Mouse (Mus musculus) embryo, embryonic 11 days (tissue): ENCODE results near the gene Grap.
A peak's percentile ranks its signal among the peaks of the same experiment; 100 is the strongest.

Experiments used
- DNase-seq: peaks from one replicate; pipeline ENCODE4 v3.0.0-alpha.2; 2015

Gene Grap

GRCm38 (mm10) chr11:61659011-61659858 lies 6.2 kb downstream of the Grap start:
- DNase-seq: no peak

GRCm38 (mm10) chr11:61660001-61660400 lies 6.9 kb downstream of the Grap start:
- DNase-seq: no peak

GRCm38 (mm10) chr11:61660806-61661392 lies 7.8 kb downstream of the Grap start:
- DNase-seq: no peak

GRCm38 (mm10) chr11:61662189-61662588 lies 9.1 kb downstream of the Grap start:
- no peak for DNase-seq

- DNase-seq: no peak
These were observed 12.3 kb downstream of the Grap start for GRCm38 (mm10) chr11:61665401-61665800.

- DNase-seq: peak; percentile 78
These were observed 13.1 kb downstream of the Grap start for GRCm38 (mm10) chr11:61665991-61666799.

- DNase-seq: no peak
These were observed 14.2 kb downstream of the Grap start for GRCm38 (mm10) chr11:61667248-61667647.

- no peak for DNase-seq
These were observed 14.7 kb downstream of the Grap start for GRCm38 (mm10) chr11:61667782-61668181.

GRCm38 (mm10) chr11:61669492-61670490 lies 16.7 kb downstream of the Grap start:
- no peak for DNase-seq

- peak; percentile 31 for DNase-seq
These were observed 18.8 kb downstream of the Grap start for GRCm38 (mm10) chr11:61671781-61672383.

- peak; percentile 46 for DNase-seq
These were observed 20.6 kb downstream of the Grap start for GRCm38 (mm10) chr11:61673686-61674085.

- no peak for DNase-seq
These were observed 21.2 kb downstream of the Grap start for GRCm38 (mm10) chr11:61674151-61674838.

- peak; percentile 91 for DNase-seq
These were observed 21.7 kb downstream of the Grap start for GRCm38 (mm10) chr11:61674839-61675159.

- no peak for DNase-seq
These were observed 22.3 kb downstream of the Grap start for GRCm38 (mm10) chr11:61675332-61675731.

GRCm38 (mm10) chr11:61676216-61676854 lies 23.3 kb downstream of the Grap start:
- peak; percentile 61 for DNase-seq

GRCm38 (mm10) chr11:61677709-61678108 lies 24.6 kb downstream of the Grap start:
- no peak for DNase-seq

- DNase-seq: no peak
These were observed 26.2 kb downstream of the Grap start for GRCm38 (mm10) chr11:61679091-61679866.

GRCm38 (mm10) chr11:61683907-61684731 lies 31.1 kb downstream of the Grap start, which contains the start of gene Fam83g:
Gene Fam83g, plus strand, starts transcription at chr11:61684091.
- peak; percentile 68 for DNase-seq
